Mouse (Mus musculus) limb, embryonic 14.5 days (tissue): ENCODE data around the gene Sdk2. TPM values are rescaled to one million over a fixed set of nuclear protein-coding genes. Genes with fewer than 3 reads are reported as not detected.

ENCODE experiments used
- ATAC-seq: fragments of 200-750 bp; cut with Nextera tagmentation; 2 replicates; pipeline ENCODE4 v1.8.0; 2017; ENCODE audit warnings: low read depth, moderate number of reproducible peaks, moderate TSS enrichment; ENCODE audit not compliant: low FRiP score
- DNase-seq: peaks from one replicate; pipeline ENCODE4 v3.0.0-alpha.2; 2015; ENCODE audit warnings: low spot score
- H3K27ac ChIP-seq: fragments of 300-500 bp; sonication (generic); replicated peaks from 2 replicates; pipeline ENCODE4 v1.5.1; 2014; ENCODE audit warnings: low read depth, mild to moderate bottlenecking, low read length, moderate library complexity, mixed read lengths
- H3K27me3 ChIP-seq: fragments of 300-500 bp; sonication (generic); 2 replicates; pipeline ENCODE4 v1.6.1; 2014; ENCODE audit warnings: low read length, mixed read lengths; ENCODE audit not compliant: control insufficient read depth, insufficient read depth
- H3K36me3 ChIP-seq: fragments of 300-500 bp; sonication (generic); 2 replicates; pipeline ENCODE4 v1.6.1; 2014; ENCODE audit warnings: mild to moderate bottlenecking, low read length, moderate library complexity, mixed read lengths; ENCODE audit not compliant: control insufficient read depth, insufficient read depth
- H3K4me1 ChIP-seq: fragments of 300-500 bp; sonication (generic); 2 replicates; pipeline ENCODE4 v1.6.1; 2014; ENCODE audit warnings: antibody characterized with exemption, low read length, mixed read lengths; ENCODE audit not compliant: control insufficient read depth, insufficient read depth
- H3K4me2 ChIP-seq: fragments of 300-500 bp; sonication (generic); replicated peaks from 2 replicates; pipeline ENCODE4 v1.6.1; 2014; ENCODE audit warnings: low read depth, mild to moderate bottlenecking, low read length, moderate library complexity; ENCODE audit not compliant: severe bottlenecking
- H3K4me3 ChIP-seq: fragments of 300-500 bp; sonication (generic); replicated peaks from 2 replicates; pipeline ENCODE4 v1.5.1; 2014; ENCODE audit warnings: low read length
- H3K9ac ChIP-seq: fragments of 300-500 bp; sonication (generic); 2 replicates; pipeline ENCODE4 v1.6.1; 2014; ENCODE audit warnings: mild to moderate bottlenecking, low read depth, low read length, moderate library complexity; ENCODE audit not compliant: severe bottlenecking
- H3K9me3 ChIP-seq: fragments of 300-500 bp; sonication (generic); 2 replicates; pipeline ENCODE4 v1.6.1; 2016; ENCODE audit warnings: low read length; ENCODE audit not compliant: control insufficient read depth
- POLR2A ChIP-seq: fragments of 200-500 bp; IDR thresholded peaks from 2 replicates; pipeline ENCODE4 v1.8.0; 2012; ENCODE audit warnings: inconsistent platforms, mild to moderate bottlenecking, moderate library complexity, borderline replicate concordance; ENCODE audit not compliant: insufficient read depth, insufficient read length; ENCODE audit errors: extremely low read depth
- WGBS: fragments of 180-500 bp; shearing (Covaris S2); extraction: QIAGEN DNeasy Blood & Tissue Kit; methylation state at CpG from one replicate; pipeline ENCODE4 v1.1.7; 2014; 5-methylcytosine and 5-hydroxymethylcytosine counted together
- polyA plus RNA-seq, 2 experiments: library from polyadenylated mRNA; depleted of rRNA in 1 of 2; stranded (reverse) in 1 of 2; unstranded in 1 of 2; fragments of >200 nt; fragmentation: Nextera tagmentation in 1 of 2; extraction: Ambion mirVana in 1 of 2; gene quantifications; 2 replicates each; pipeline versions ENCODE4 v1.2.1 to v1.2.3; 2012 to 2014

The Sdk2 gene
- polyA plus RNA-seq, 2 experiments: 8.0 to 11.6 TPM

DNA sequence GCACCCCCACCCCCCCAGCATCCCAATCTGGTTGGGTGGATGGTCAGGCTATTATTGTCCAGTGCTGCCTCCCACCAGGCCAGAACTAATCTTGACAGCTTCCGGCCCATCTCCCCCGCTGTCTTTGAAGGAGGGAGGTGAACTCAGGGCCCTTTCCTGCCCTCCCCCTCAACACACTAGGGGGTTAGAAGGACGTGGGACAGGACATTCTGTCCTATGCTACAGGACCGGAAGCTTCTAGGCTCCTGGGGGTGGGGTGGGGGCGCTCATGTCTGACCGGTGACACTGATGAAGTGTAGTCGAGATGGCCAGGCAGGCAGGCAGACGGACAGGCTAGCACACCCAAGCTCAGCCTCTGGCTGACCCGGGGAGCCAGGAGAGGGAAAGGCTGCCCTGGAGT lies 259.8 kb downstream of the Sdk2 start:
- Histone ChIP-seq H3K4me1 (0 out of 2 replicates have a peak, but pooled peaks cover 12% of the 10 kb centered on the region), H3K4me3 (no peak overlapping the region), H3K9me3 (no peaks in the 10 kb centered on the region), H3K9ac (no peak overlapping the region), H3K4me2 (no peak overlapping the region), H3K36me3 (0 out of 2 replicates have a peak, but pooled peaks cover 2% of the 10 kb centered on the region), H3K27ac (no peak overlapping the region), H3K27me3 (no peaks in the 10 kb centered on the region)
- no peak for DNase-seq
- WGBS: 42% methylated on average over 9 of the region's 9 CpGs
- no peak for TF ChIP-seq POLR2A
- ATAC-seq: no peak

- no peak for TF ChIP-seq POLR2A
- no peak overlapping the region for H3K9ac ChIP-seq
- peaks cover 2% of the 10 kb centered on the region; the same call in 1 of the 2 replicates for H3K36me3 ChIP-seq
- DNase-seq (no peak), ATAC-seq (no peak)
- no peaks in the 10 kb centered on the region for H3K27me3 ChIP-seq
- no peaks in the 10 kb centered on the region for H3K9me3 ChIP-seq
- no peak overlapping the region for H3K4me3 ChIP-seq
- 0 out of 2 replicates have a peak, but pooled peaks cover 11% of the 10 kb centered on the region for H3K4me1 ChIP-seq
- H3K4me2 ChIP-seq: no peak overlapping the region
- no peak overlapping the region for H3K27ac ChIP-seq
- 51% methylated on average over 9 of the region's 9 CpGs for WGBS
Measured at GRCm38 (mm10) chr11:113806382-113807077, 260.3 kb downstream of the Sdk2 start.

GRCm38 (mm10) chr11:113805974-113806373 lies 260.9 kb downstream of the Sdk2 start:
- no peak overlapping the region for H3K27ac ChIP-seq
- no peak overlapping the region for H3K4me2 ChIP-seq
- H3K9ac ChIP-seq: no peak overlapping the region
- no peak overlapping the region for H3K4me3 ChIP-seq
- 70% methylated on average over 10 of the region's 10 CpGs for WGBS
- no peak for TF ChIP-seq POLR2A
- no peak for ATAC-seq
- H3K9me3 ChIP-seq: no peaks in the 10 kb centered on the region
- H3K4me1 ChIP-seq: 0 out of 2 replicates have a peak, but pooled peaks cover 7% of the 10 kb centered on the region
- H3K27me3 ChIP-seq: no peaks in the 10 kb centered on the region
- H3K36me3 ChIP-seq: peaks cover 2% of the 10 kb centered on the region; the same call in 1 of the 2 replicates
- no peak for DNase-seq

- no peak overlapping the region for H3K4me3 ChIP-seq
- no peaks in the 10 kb centered on the region for H3K27me3 ChIP-seq
- H3K9ac ChIP-seq: no peak overlapping the region
- 0 out of 2 replicates have a peak, but pooled peaks cover 3% of the 10 kb centered on the region for H3K4me1 ChIP-seq
- H3K4me2 ChIP-seq: no peak overlapping the region
- TF ChIP-seq POLR2A: no peak
- WGBS: 70% methylated on average over 9 of the region's 9 CpGs
- H3K27ac ChIP-seq: no peak overlapping the region
- peaks cover 6% of the 10 kb centered on the region for H3K36me3 ChIP-seq
- H3K9me3 ChIP-seq: no peaks in the 10 kb centered on the region
- DNase-seq: no peak
- no peak for ATAC-seq
Measured at GRCm38 (mm10) chr11:113803321-113803941, 263.4 kb downstream of the Sdk2 start.

- Histone ChIP-seq H3K9me3 (no peaks in the 10 kb centered on the region), H3K4me3 (no peak overlapping the region), H3K27me3 (no peaks in the 10 kb centered on the region), H3K9ac (no peak overlapping the region), H3K4me1 (peaks cover 8% of the 10 kb centered on the region), H3K4me2 (no peak overlapping the region), H3K36me3 (peaks cover 6% of the 10 kb centered on the region), H3K27ac (no peak overlapping the region)
- ATAC-seq (no peak), DNase-seq (no peak)
- whole genome bisulfite sequencing: 51% methylated on average over 12 of the region's 12 CpGs
- TF ChIP-seq POLR2A: no peak
Measured at GRCm38 (mm10) chr11:113802456-113802855, 264.4 kb downstream of the Sdk2 start.
